In the genomic region with DNA sequence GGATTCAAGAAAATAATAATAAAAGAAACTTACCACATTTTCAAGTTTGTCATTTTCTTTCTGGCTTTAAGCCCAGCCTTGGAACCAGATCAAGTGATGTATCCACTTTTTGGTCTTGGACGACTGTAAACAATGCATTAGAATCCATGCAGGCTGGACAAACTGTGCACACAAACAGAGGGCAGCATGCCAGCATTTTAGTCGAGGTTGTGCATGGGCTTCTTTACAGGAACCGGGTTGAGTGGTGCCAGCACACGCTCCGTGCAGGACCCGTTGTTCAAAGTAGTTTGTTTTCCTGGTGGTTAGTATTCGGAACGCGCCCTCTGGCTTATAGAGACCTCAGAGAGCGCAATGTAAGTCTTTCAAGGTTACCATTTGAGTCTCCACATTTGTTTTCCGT, we compare ENCODE assay signal across 10 mouse cellular contexts. TPM values are rescaled to one million over a fixed set of nuclear protein-coding genes. Genes with fewer than 3 reads are reported as not detected.
DNase-seq lines count a peak whose midpoint lies in the region; ATAC-seq and TF ChIP-seq lines count a peak whose summit lies in the region.
"Had no signal": no experiment of that assay in that cellular context is flagged by ENCODE, and none has a peak within 500 bp of the region (broad histone marks: within the 10 kb centered on the region; RNA-seq: fewer than 3 reads in every experiment).

No protein-coding gene starts in this region.

- H3K27me3 ChIP-seq in midbrain, postnatal 0 days (ENCODE audit: insufficient read depth, low read length) = no peaks in the 10 kb centered on the region
- H3K27me3 ChIP-seq in midbrain, embryonic 16.5 days (ENCODE audit: control insufficient read depth, insufficient read depth, low read depth, low read length) = no peaks in the 10 kb centered on the region
- H3K27me3 ChIP-seq: liver, embryonic 15.5 days had no signal

- no peak overlapping the region for H3K9ac ChIP-seq in midbrain, postnatal 0 days (replicated peaks; ENCODE audit: low read length, poor library complexity, severe bottlenecking)
- no peak overlapping the region for H3K9ac ChIP-seq in midbrain, embryonic 16.5 days (ENCODE audit: low read depth, low read length)
- H3K9ac ChIP-seq: liver, embryonic 15.5 days had no signal

- no peak overlapping the region for H3K4me3 ChIP-seq in midbrain, postnatal 0 days (ENCODE audit: low read depth, low read length)
- no peak overlapping the region for H3K4me3 ChIP-seq in midbrain, embryonic 16.5 days (ENCODE audit: low read depth, low read length)
- no peak overlapping the region for H3K4me3 ChIP-seq in olfactory bulb, adult 2 months (ENCODE audit: insufficient read depth, low read depth, low read length)
- H3K4me3 ChIP-seq: liver, embryonic 15.5 days had no signal

- H3K27ac ChIP-seq in midbrain, postnatal 0 days (ENCODE audit: low read depth, low read length) = no peak overlapping the region
- no peak overlapping the region for H3K27ac ChIP-seq in midbrain, embryonic 16.5 days (ENCODE audit: low read length)
- peak overlapping the region; percentile 12; the same call in 1 of the 2 replicates for H3K27ac ChIP-seq in olfactory bulb, adult 2 months (ENCODE audit: insufficient read depth, low read depth, low read length)
- H3K27ac ChIP-seq: liver, embryonic 15.5 days had no signal

- 72% methylated on average over 11 of the region's 11 CpGs for WGBS in midbrain, postnatal 0 days
- 78% methylated on average over 11 of the region's 11 CpGs for WGBS in midbrain, embryonic 16.5 days
- 49% methylated on average over 11 of the region's 11 CpGs for WGBS in olfactory bulb, adult 2 months

- ATAC-seq in midbrain, postnatal 0 days (ENCODE audit: low FRiP score) = no peak
- ATAC-seq in midbrain, embryonic 16.5 days = no peak

- TF ChIP-seq POLR2A in olfactory bulb, adult 2 months (IDR thresholded peaks at IDR 0.05; ENCODE audit: insufficient read depth, low read depth, low read length) = no peak

- H3K9me3 ChIP-seq in midbrain, postnatal 0 days (ENCODE audit: low read length) = no peaks in the 10 kb centered on the region
- H3K9me3 ChIP-seq in midbrain, embryonic 16.5 days (replicated peaks; ENCODE audit: control insufficient read depth, low read length, poor library complexity, severe bottlenecking) = no peaks in the 10 kb centered on the region
- H3K9me3 ChIP-seq: liver, embryonic 15.5 days had no signal

- H3K36me3 ChIP-seq in midbrain, postnatal 0 days (ENCODE audit: insufficient read depth, low read length) = no peaks in the 10 kb centered on the region
- H3K36me3 ChIP-seq in midbrain, embryonic 16.5 days (ENCODE audit: control insufficient read depth, insufficient read depth, low read length) = no peaks in the 10 kb centered on the region
- H3K36me3 ChIP-seq: liver, embryonic 15.5 days had no signal

- intact Hi-C loops in heart, postnatal 14 days (cut with DNase I) = no loop called here
- intact Hi-C loops in heart, postnatal 25 days (cut with DNase I) = no loop called here

- no peak for TF ChIP-seq CTCF in midbrain, postnatal 0 days (IDR thresholded peaks at IDR 0.05)
- TF ChIP-seq CTCF in olfactory bulb, adult 2 months (IDR thresholded peaks at IDR 0.05; ENCODE audit: insufficient read depth, low read depth, low read length) = no peak

- DNase-seq in heart, postnatal 14 days = peak; percentile 16 to 22
- DNase-seq in heart, postnatal 25 days (ENCODE audit: low spot score) = no peak
- DNase-seq in midbrain, postnatal 0 days (ENCODE audit: low spot score) = peak; percentile 51
- DNase-seq in cerebellum, postnatal 10 days = peak; percentile 50 to 63
- no peak for DNase-seq in embryo, embryonic 9.5 days (ENCODE audit: extremely low spot score)
- DNase-seq in embryo, embryonic 11 days = no peak

- no peak overlapping the region for H3K4me2 ChIP-seq in midbrain, postnatal 0 days (ENCODE audit: low read depth, low read length, poor library complexity, severe bottlenecking)
- H3K4me2 ChIP-seq in midbrain, embryonic 16.5 days (ENCODE audit: low read length) = no peak overlapping the region
- H3K4me2 ChIP-seq: liver, embryonic 15.5 days had no signal

- no peaks in the 10 kb centered on the region; the same call in 1 of the 2 replicates for H3K4me1 ChIP-seq in midbrain, postnatal 0 days (ENCODE audit: insufficient read depth, low read length)
- peaks cover 2% of the 10 kb centered on the region; the same call in 1 of the 2 replicates for H3K4me1 ChIP-seq in midbrain, embryonic 16.5 days (ENCODE audit: control insufficient read depth, insufficient read depth, low read length)
- H3K4me1 ChIP-seq in olfactory bulb, adult 2 months (ENCODE audit: control insufficient read depth, insufficient read depth, low read length) = peaks cover 9% of the 10 kb centered on the region
- H3K4me1 ChIP-seq: liver, embryonic 15.5 days had no signal

RNA-seq across cellular contexts. Expression of gene Plcb1, which starts 30.5 kb away (rescaled TPM):
- total RNA-seq in heart, postnatal 14 days (2021) = 1 to 10 TPM; 8.6 TPM
- 1 to 10 TPM; 3.7 to 4.4 TPM for total RNA-seq in heart, postnatal 25 days (2021)
- 59.0 and 60.1 TPM in 2 replicates for total RNA-seq in midbrain, postnatal 0 days (2014; rRNA removed)
- 27.4 and 36.1 TPM in 2 replicates for polyA plus RNA-seq in midbrain, postnatal 0 days (2015; fragmentation: Nextera tagmentation; extraction: Ambion mirVana)
- polyA plus RNA-seq in midbrain, embryonic 16.5 days (2015; fragmentation: Nextera tagmentation; extraction: Ambion mirVana) = 35.8 and 35.9 TPM in 2 replicates
- polyA plus RNA-seq in olfactory bulb, adult 2 months (2012; ENCODE audit: insufficient read depth, insufficient read length, low replicate concordance, missing spikeins) = 72.1 and 73.6 TPM in 2 replicates
- total RNA-seq: MEL had no signal

Comparison
In these comparisons a context has a peak if more than half of its experiments do, and no peak if none do; other contexts are left out.
1. DNase-seq: peak in heart, postnatal 14 days (2 of 2), midbrain, postnatal 0 days (single experiment) and cerebellum, postnatal 10 days (2 of 2); none in heart, postnatal 25 days (single experiment), embryo, embryonic 9.5 days (single experiment) and embryo, embryonic 11 days (single experiment).